Mouse (Mus musculus) forebrain, embryonic 15.5 days (tissue): ENCODE measurements around the gene Alox8. TPM values are rescaled to one million over a fixed set of nuclear protein-coding genes. Genes with fewer than 3 reads are reported as not detected.

Source experiments
- ATAC-seq: fragments of 200-750 bp; cut with Nextera tagmentation; replicated peaks from 2 replicates; pipeline ENCODE4 v1.8.0; 2017; ENCODE audit warnings: mild to moderate bottlenecking, moderate TSS enrichment, moderate library complexity
- H3K27ac ChIP-seq: fragments of 300-500 bp; sonication (generic); replicated peaks from 2 replicates; pipeline ENCODE4 v1.5.1; 2015; ENCODE audit warnings: mild to moderate bottlenecking, inconsistent platforms
- H3K27me3 ChIP-seq: fragments of 300-500 bp; sonication (generic); 2 replicates; pipeline ENCODE4 v1.6.1; 2015; ENCODE audit warnings: inconsistent platforms
- H3K36me3 ChIP-seq: fragments of 300-500 bp; sonication (generic); 2 replicates; pipeline ENCODE4 v1.6.1; 2015; ENCODE audit warnings: mild to moderate bottlenecking, inconsistent platforms
- H3K4me1 ChIP-seq: fragments of 300-500 bp; sonication (generic); 2 replicates; pipeline ENCODE4 v1.6.1; 2015; ENCODE audit warnings: inconsistent platforms
- H3K4me2 ChIP-seq: fragments of 300-500 bp; sonication (generic); replicated peaks from 2 replicates; pipeline ENCODE4 v1.6.1; 2015; ENCODE audit warnings: mild to moderate bottlenecking, inconsistent platforms
- H3K4me3 ChIP-seq: fragments of 300-500 bp; sonication (generic); 2 replicates; pipeline ENCODE4 v1.5.1; 2015; ENCODE audit warnings: mild to moderate bottlenecking, inconsistent platforms
- H3K9ac ChIP-seq: fragments of 300-500 bp; sonication (generic); replicated peaks from 2 replicates; pipeline ENCODE4 v1.6.1; 2015; ENCODE audit warnings: mild to moderate bottlenecking, inconsistent platforms
- H3K9me3 ChIP-seq: fragments of 300-500 bp; sonication (generic); 2 replicates; pipeline ENCODE4 v1.6.1; 2016; ENCODE audit warnings: inconsistent platforms
- WGBS: fragments of 180-500 bp; shearing (Covaris S2); methylation state at CpG from one replicate; pipeline ENCODE4 v1.1.7; 2015; ENCODE audit warnings: mixed read lengths; 5-methylcytosine and 5-hydroxymethylcytosine counted together
- polyA plus RNA-seq: library from polyadenylated mRNA; unstranded; fragments of >200 nt; fragmentation: Nextera tagmentation; extraction: Ambion mirVana; gene quantifications from 2 replicates; pipeline ENCODE4 v1.2.1, GENCODE M21; 2015

Gene Alox8
- polyA plus RNA-seq, 1 experiment from 2014 or later: 0.05 TPM

- ATAC-seq: no peak
- no peaks in the 10 kb centered on the region for H3K36me3 ChIP-seq
- H3K4me2 ChIP-seq: no peak overlapping the region
Measured at GRCm38 (mm10) chr11:69174722-69175121, 22.9 kb downstream of the Alox8 start.

GRCm38 (mm10) chr11:69172606-69173005, 25.0 kb downstream of the Alox8 start:
- Histone ChIP-seq H3K27ac (no peak overlapping the region), H3K36me3 (no peaks in the 10 kb centered on the region), H3K9ac (no peak overlapping the region), H3K9me3 (no peaks in the 10 kb centered on the region), H3K4me1 (no peaks in the 10 kb centered on the region), H3K4me2 (no peak overlapping the region), H3K27me3 (no peaks in the 10 kb centered on the region), H3K4me3 (no peak overlapping the region)
- no peak for ATAC-seq
- WGBS: 93% methylated on average over 2 of the region's 2 CpGs

More at GRCm38 (mm10) chr11:69174722-69175121, 22.9 kb downstream of the Alox8 start:
- H3K4me3 ChIP-seq: no peak overlapping the region
- H3K27ac ChIP-seq: no peak overlapping the region
- H3K27me3 ChIP-seq: no peaks in the 10 kb centered on the region
- H3K9me3 ChIP-seq: no peaks in the 10 kb centered on the region
- no peaks in the 10 kb centered on the region for H3K4me1 ChIP-seq
- H3K9ac ChIP-seq: no peak overlapping the region
- 82% methylated on average over 7 of the region's 7 CpGs for WGBS

- Histone ChIP-seq H3K27ac (no peak overlapping the region), H3K9me3 (no peaks in the 10 kb centered on the region), H3K4me3 (no peak overlapping the region), H3K4me2 (no peak overlapping the region), H3K4me1 (no peaks in the 10 kb centered on the region), H3K9ac (no peak overlapping the region), H3K36me3 (no peaks in the 10 kb centered on the region), H3K27me3 (no peaks in the 10 kb centered on the region)
- no peak for ATAC-seq
- 22% methylated on average over 7 of the region's 7 CpGs for WGBS
Measured at GRCm38 (mm10) chr11:69171626-69172025, 26.0 kb downstream of the Alox8 start.

GRCm38 (mm10) chr11:69169313-69169712, 28.3 kb downstream of the Alox8 start:
- Histone ChIP-seq H3K27me3 (no peaks in the 10 kb centered on the region), H3K4me1 (no peaks in the 10 kb centered on the region), H3K9ac (no peak overlapping the region), H3K9me3 (no peaks in the 10 kb centered on the region), H3K4me2 (no peak overlapping the region), H3K4me3 (no peak overlapping the region), H3K36me3 (no peaks in the 10 kb centered on the region), H3K27ac (no peak overlapping the region)
- 83% methylated on average over 12 of the region's 12 CpGs for WGBS
- no peak for ATAC-seq

GRCm38 (mm10) chr11:69156800-69157199, 40.8 kb downstream of the Alox8 start, which contains the start of gene Alox12b:
Gene Alox12b (plus strand): TSS chr11:69156989.
- Histone ChIP-seq H3K9ac (no peak within 1 kb of the TSS), H3K36me3 (no peaks in the 10 kb centered on the region), H3K4me1 (peaks cover 6% of the 10 kb centered on the region; the same call in 1 of the 2 replicates), H3K4me3 (peak within 1 kb of the TSS; percentile 26), H3K4me2 (peak within 1 kb of the TSS; percentile 30), H3K27me3 (peaks cover 22% of the 10 kb centered on the region), H3K9me3 (no peaks in the 10 kb centered on the region), H3K27ac (no peak within 1 kb of the TSS)
- ATAC-seq: no peak
- WGBS: 3% methylated on average over 18 of the region's 18 CpGs

- no peaks in the 10 kb centered on the region for H3K36me3 ChIP-seq
- no peak overlapping the region for H3K27ac ChIP-seq
- peaks cover 13% of the 10 kb centered on the region for H3K4me1 ChIP-seq
- ATAC-seq: no peak
- 64% methylated on average over 1 of the region's 1 CpGs for WGBS
- no peak overlapping the region for H3K4me3 ChIP-seq
- H3K9ac ChIP-seq: no peak overlapping the region
- no peak overlapping the region for H3K4me2 ChIP-seq
- peaks cover 22% of the 10 kb centered on the region for H3K27me3 ChIP-seq
- no peaks in the 10 kb centered on the region for H3K9me3 ChIP-seq
Measured at GRCm38 (mm10) chr11:69155351-69155750, 42.3 kb downstream of the Alox8 start.

GRCm38 (mm10) chr11:69153831-69154230, 43.8 kb downstream of the Alox8 start:
- no peak for ATAC-seq
- peaks cover 22% of the 10 kb centered on the region for H3K27me3 ChIP-seq
- H3K27ac ChIP-seq: no peak overlapping the region
- WGBS: 81% methylated on average over 8 of the region's 8 CpGs
- peaks cover 20% of the 10 kb centered on the region for H3K4me1 ChIP-seq
- H3K9ac ChIP-seq: no peak overlapping the region
- no peak overlapping the region for H3K4me2 ChIP-seq
- H3K4me3 ChIP-seq: no peak overlapping the region
- no peaks in the 10 kb centered on the region for H3K9me3 ChIP-seq
- no peaks in the 10 kb centered on the region for H3K36me3 ChIP-seq

GRCm38 (mm10) chr11:69151004-69151403, 46.6 kb downstream of the Alox8 start:
- no peaks in the 10 kb centered on the region for H3K9me3 ChIP-seq
- peaks cover 14% of the 10 kb centered on the region for H3K4me1 ChIP-seq
- peak overlapping the region; percentile 24 for H3K4me2 ChIP-seq
- WGBS: 68% methylated on average over 6 of the region's 6 CpGs
- H3K36me3 ChIP-seq: no peaks in the 10 kb centered on the region
- no peak for ATAC-seq
- H3K27ac ChIP-seq: no peak overlapping the region
- H3K27me3 ChIP-seq: peaks cover 7% of the 10 kb centered on the region
- H3K9ac ChIP-seq: no peak overlapping the region
- no peak overlapping the region for H3K4me3 ChIP-seq

GRCm38 (mm10) chr11:69150444-69150843, 47.2 kb downstream of the Alox8 start:
- WGBS: 8% methylated on average over 7 of the region's 7 CpGs

GRCm38 (mm10) chr11:69149728-69150127, 47.9 kb downstream of the Alox8 start:
- Histone ChIP-seq H3K4me3 (no peak overlapping the region), H3K27ac (no peak overlapping the region), H3K9me3 (no peaks in the 10 kb centered on the region), H3K4me2 (no peak overlapping the region), H3K27me3 (peaks cover 5% of the 10 kb centered on the region), H3K9ac (no peak overlapping the region), H3K4me1 (peaks cover 14% of the 10 kb centered on the region), H3K36me3 (no peaks in the 10 kb centered on the region)
- no peak for ATAC-seq
- WGBS: 65% methylated on average over 6 of the region's 6 CpGs

More at GRCm38 (mm10) chr11:69150444-69150843, 47.2 kb downstream of the Alox8 start:
- Histone ChIP-seq H3K4me1 (peaks cover 14% of the 10 kb centered on the region), H3K4me3 (peak overlapping the region; percentile 12), H3K27me3 (peaks cover 5% of the 10 kb centered on the region), H3K4me2 (peak overlapping the region; percentile 24), H3K36me3 (no peaks in the 10 kb centered on the region), H3K9me3 (no peaks in the 10 kb centered on the region), H3K9ac (no peak overlapping the region), H3K27ac (no peak overlapping the region)
- ATAC-seq: no peak

- H3K27me3 ChIP-seq: no peaks in the 10 kb centered on the region
- 91% methylated on average over 5 of the region's 5 CpGs for WGBS
- no peaks in the 10 kb centered on the region for H3K9me3 ChIP-seq
Measured at GRCm38 (mm10) chr11:69148451-69148960, 49.1 kb downstream of the Alox8 start.

GRCm38 (mm10) chr11:69147546-69147945, 50.1 kb downstream of the Alox8 start:
- H3K27ac ChIP-seq: no peak overlapping the region

More at GRCm38 (mm10) chr11:69148451-69148960, 49.1 kb downstream of the Alox8 start:
- Histone ChIP-seq H3K4me1 (peaks cover 14% of the 10 kb centered on the region), H3K27ac (no peak overlapping the region), H3K36me3 (no peaks in the 10 kb centered on the region), H3K4me2 (no peak overlapping the region), H3K9ac (no peak overlapping the region), H3K4me3 (no peak overlapping the region)
- no peak for ATAC-seq

GRCm38 (mm10) chr11:69135361-69135760, 62.3 kb downstream of the Alox8 start:
- Histone ChIP-seq H3K4me2 (no peak overlapping the region), H3K9me3 (no peaks in the 10 kb centered on the region), H3K27ac (no peak overlapping the region), H3K36me3 (no peaks in the 10 kb centered on the region), H3K4me1 (peaks cover 12% of the 10 kb centered on the region), H3K4me3 (no peak overlapping the region), H3K27me3 (no peaks in the 10 kb centered on the region), H3K9ac (no peak overlapping the region)
- 85% methylated on average over 6 of the region's 6 CpGs for WGBS
- ATAC-seq: no peak

More at GRCm38 (mm10) chr11:69147546-69147945, 50.1 kb downstream of the Alox8 start:
- H3K9ac ChIP-seq: no peak overlapping the region
- no peaks in the 10 kb centered on the region for H3K9me3 ChIP-seq
- H3K36me3 ChIP-seq: no peaks in the 10 kb centered on the region
- WGBS: 66% methylated on average over 7 of the region's 7 CpGs
- H3K4me2 ChIP-seq: no peak overlapping the region
- no peaks in the 10 kb centered on the region for H3K27me3 ChIP-seq
- no peak overlapping the region for H3K4me3 ChIP-seq
- peaks cover 14% of the 10 kb centered on the region for H3K4me1 ChIP-seq
- no peak for ATAC-seq
